Mouse (Mus musculus) liver, embryonic 16.5 days (tissue): Measurements from ENCODE around the gene Thada. TPM values are rescaled to one million over a fixed set of nuclear protein-coding genes. Genes with fewer than 3 reads are reported as not detected.

Experiments
- ATAC-seq: fragments of 200-750 bp; cut with Nextera tagmentation; 2 replicates; pipeline ENCODE4 v1.8.0; 2017; ENCODE audit warnings: low read depth, mild to moderate bottlenecking, moderate number of reproducible peaks, moderate library complexity
- H3K27ac ChIP-seq: fragments of 300-500 bp; sonication (generic); 2 replicates; pipeline ENCODE4 v1.5.1; 2014; ENCODE audit warnings: mild to moderate bottlenecking, low read length
- H3K27me3 ChIP-seq: fragments of 300-500 bp; sonication (generic); 2 replicates; pipeline ENCODE4 v1.6.1; 2014; ENCODE audit warnings: low read depth, low read length, mixed read lengths; ENCODE audit not compliant: control insufficient read depth, insufficient read depth
- H3K36me3 ChIP-seq: fragments of 300-500 bp; sonication (generic); 2 replicates; pipeline ENCODE4 v1.6.1; 2014; ENCODE audit warnings: mild to moderate bottlenecking; ENCODE audit not compliant: control insufficient read depth, insufficient read depth
- H3K4me1 ChIP-seq: fragments of 300-500 bp; sonication (generic); 2 replicates; pipeline ENCODE4 v1.6.1; 2014; ENCODE audit warnings: low read depth, low read length, mixed read lengths; ENCODE audit not compliant: control insufficient read depth
- H3K4me2 ChIP-seq: fragments of 300-500 bp; sonication (generic); 2 replicates; pipeline ENCODE4 v1.6.1; 2014; ENCODE audit warnings: low read depth, low read length, mixed read lengths
- H3K4me3 ChIP-seq: fragments of 300-500 bp; sonication (generic); 2 replicates; pipeline ENCODE4 v1.5.1; 2014; ENCODE audit warnings: low read depth, mild to moderate bottlenecking, low read length
- H3K9ac ChIP-seq: fragments of 300-500 bp; sonication (generic); 2 replicates; pipeline ENCODE4 v1.6.1; 2014; ENCODE audit warnings: low read depth, low read length
- H3K9me3 ChIP-seq: fragments of 300-500 bp; sonication (generic); replicated peaks from 2 replicates; pipeline ENCODE4 v1.6.1; 2016; ENCODE audit warnings: low read length; ENCODE audit not compliant: control insufficient read depth
- WGBS: fragments of 180-500 bp; shearing (Covaris S2); extraction: QIAGEN DNeasy Blood & Tissue Kit; methylation state at CpG from one replicate; pipeline ENCODE4 v1.1.7; 2014; ENCODE audit not compliant: insufficient replicate concordance; 5-methylcytosine and 5-hydroxymethylcytosine counted together
- polyA plus RNA-seq: library from polyadenylated mRNA; unstranded; fragments of >200 nt; fragmentation: Nextera tagmentation; extraction: Ambion mirVana; gene quantifications from 2 replicates; pipeline ENCODE4 v1.2.1, GENCODE M21; 2015

Gene Thada
- polyA plus RNA-seq, 1 experiment from 2014 or later, result 2.2 TPM

GRCm38 (mm10) chr17:84368213-84369014 lies 97.6 kb downstream of the Thada start:
- Histone ChIP-seq H3K4me2 (no peak overlapping the region), H3K9ac (no peak overlapping the region), H3K27ac (no peak overlapping the region), H3K27me3 (no peaks in the 10 kb centered on the region), H3K4me1 (peaks cover 2% of the 10 kb centered on the region; the same call in 1 of the 2 replicates), H3K9me3 (no peaks in the 10 kb centered on the region), H3K36me3 (no peaks in the 10 kb centered on the region), H3K4me3 (no peak overlapping the region)
- ATAC-seq, result no peak
- WGBS, result 75% methylated on average over 11 of the region's 11 CpGs

GRCm38 (mm10) chr17:84367663-84368062 lies 98.3 kb downstream of the Thada start:
- Histone ChIP-seq H3K4me3 (no peak overlapping the region), H3K36me3 (no peaks in the 10 kb centered on the region), H3K9ac (no peak overlapping the region), H3K4me1 (peaks cover 2% of the 10 kb centered on the region; the same call in 1 of the 2 replicates), H3K27ac (no peak overlapping the region), H3K9me3 (no peaks in the 10 kb centered on the region), H3K4me2 (no peak overlapping the region), H3K27me3 (no peaks in the 10 kb centered on the region)
- ATAC-seq, result no peak
- WGBS, result 62% methylated on average over 3 of the region's 3 CpGs

- ATAC-seq, result no peak
- H3K4me3 ChIP-seq, result no peak overlapping the region
- peak overlapping the region; percentile 14; the same call in 1 of the 2 replicates for H3K27ac ChIP-seq
- H3K9ac ChIP-seq, result no peak overlapping the region
- no peak overlapping the region for H3K4me2 ChIP-seq
- H3K9me3 ChIP-seq, result no peaks in the 10 kb centered on the region
- H3K27me3 ChIP-seq, result no peaks in the 10 kb centered on the region
- 60% methylated on average over 6 of the region's 6 CpGs for WGBS
- peaks cover 2% of the 10 kb centered on the region; the same call in 1 of the 2 replicates for H3K4me1 ChIP-seq
- H3K36me3 ChIP-seq, result no peaks in the 10 kb centered on the region
These were observed 100.2 kb downstream of the Thada start for GRCm38 (mm10) chr17:84365791-84366301.

GRCm38 (mm10) chr17:84365006-84365716 lies 100.8 kb downstream of the Thada start:
- H3K9me3 ChIP-seq, result no peaks in the 10 kb centered on the region
- WGBS, result 70% methylated on average over 9 of the region's 9 CpGs
- peak overlapping the region; percentile 14; the same call in 1 of the 2 replicates for H3K27ac ChIP-seq
- H3K9ac ChIP-seq, result no peak overlapping the region
- ATAC-seq, result no peak
- no peak overlapping the region for H3K4me2 ChIP-seq
- H3K4me1 ChIP-seq, result peaks cover 2% of the 10 kb centered on the region; the same call in 1 of the 2 replicates
- H3K4me3 ChIP-seq, result no peak overlapping the region
- H3K36me3 ChIP-seq, result no peaks in the 10 kb centered on the region
- no peaks in the 10 kb centered on the region for H3K27me3 ChIP-seq

- no peak overlapping the region for H3K4me3 ChIP-seq
- H3K9ac ChIP-seq, result no peak overlapping the region
- peaks cover 2% of the 10 kb centered on the region; the same call in 1 of the 2 replicates for H3K4me1 ChIP-seq
- H3K27me3 ChIP-seq, result no peaks in the 10 kb centered on the region
- no peak overlapping the region for H3K4me2 ChIP-seq
- H3K27ac ChIP-seq, result no peak overlapping the region
- H3K9me3 ChIP-seq, result no peaks in the 10 kb centered on the region
- no peak for ATAC-seq
- WGBS, result 43% methylated on average over 2 of the region's 2 CpGs
- no peaks in the 10 kb centered on the region for H3K36me3 ChIP-seq
These were observed 102.6 kb downstream of the Thada start for GRCm38 (mm10) chr17:84363444-84363843.

- Histone ChIP-seq H3K9ac (no peak overlapping the region), H3K4me3 (no peak overlapping the region), H3K9me3 (no peaks in the 10 kb centered on the region), H3K27ac (no peak overlapping the region), H3K27me3 (no peaks in the 10 kb centered on the region), H3K36me3 (no peaks in the 10 kb centered on the region), H3K4me2 (no peak overlapping the region), H3K4me1 (peaks cover 2% of the 10 kb centered on the region; the same call in 1 of the 2 replicates)
- ATAC-seq, result no peak
- 82% methylated on average over 13 of the region's 13 CpGs for WGBS
These were observed 103.3 kb downstream of the Thada start for GRCm38 (mm10) chr17:84362581-84363286.

GRCm38 (mm10) chr17:84361006-84361405 lies 105.0 kb downstream of the Thada start:
- Histone ChIP-seq H3K4me1 (peaks cover 2% of the 10 kb centered on the region; the same call in 1 of the 2 replicates), H3K4me3 (no peak overlapping the region), H3K9me3 (no peaks in the 10 kb centered on the region), H3K4me2 (no peak overlapping the region), H3K27me3 (no peaks in the 10 kb centered on the region), H3K36me3 (no peaks in the 10 kb centered on the region), H3K9ac (no peak overlapping the region), H3K27ac (no peak overlapping the region)
- 60% methylated on average over 1 of the region's 1 CpGs for WGBS
- ATAC-seq, result no peak

- H3K9ac ChIP-seq, result no peak overlapping the region
- no peaks in the 10 kb centered on the region for H3K27me3 ChIP-seq
- WGBS, result 76% methylated on average over 7 of the region's 7 CpGs
- H3K4me1 ChIP-seq, result no peaks in the 10 kb centered on the region
- H3K27ac ChIP-seq, result no peak overlapping the region
- H3K4me2 ChIP-seq, result no peak overlapping the region
- no peak overlapping the region for H3K4me3 ChIP-seq
- ATAC-seq, result no peak
- H3K9me3 ChIP-seq, result no peaks in the 10 kb centered on the region
- H3K36me3 ChIP-seq, result no peaks in the 10 kb centered on the region
These were observed 106.2 kb downstream of the Thada start for GRCm38 (mm10) chr17:84359810-84360209.
